Mouse (Mus musculus) frontal cortex, postnatal 10 days (tissue): ENCODE results near the gene Nf2.

Experiments
- DNase-seq, 2 experiments: peaks; one replicate each; pipeline ENCODE4 v3.0.0; 2022; ENCODE audit warnings: low spot score in 2 of 2, mixed read lengths in 1 of 2

Gene Nf2

GRCm38 (mm10) chr11:4849258-4849943, at the start of gene Nf2:
TSS of gene Nf2 (minus strand) at chr11:4849536.
- DNase-seq = peak; percentile 98

- DNase-seq = peak; percentile 67 to 79
Measured at GRCm38 (mm10) chr11:4894848-4895816, 45.8 kb upstream of the Nf2 start, which contains the start of gene Thoc5. TSS of gene Thoc5 (plus strand) at chr11:4895320.

GRCm38 (mm10) chr11:4886987-4887386, 37.7 kb upstream of the Nf2 start:
- no peak for DNase-seq

GRCm38 (mm10) chr11:4885385-4885903, 36.1 kb upstream of the Nf2 start:
- DNase-seq = no peak

GRCm38 (mm10) chr11:4882892-4883627, 33.7 kb upstream of the Nf2 start:
- DNase-seq = no peak

- DNase-seq = no peak
Measured at GRCm38 (mm10) chr11:4881087-4881486, 31.8 kb upstream of the Nf2 start.

GRCm38 (mm10) chr11:4874551-4874950, 25.2 kb upstream of the Nf2 start:
- DNase-seq = no peak

- DNase-seq = peak; percentile 60 to 76
Measured at GRCm38 (mm10) chr11:4873755-4874475, 24.6 kb upstream of the Nf2 start, which contains the start of gene Nipsnap1. TSS of gene Nipsnap1 (plus strand) at chr11:4873951.

GRCm38 (mm10) chr11:4865645-4866251, 16.4 kb upstream of the Nf2 start:
- peak in 1 of 2 experiments; percentile 61 for DNase-seq

GRCm38 (mm10) chr11:4862730-4863129, 13.4 kb upstream of the Nf2 start:
- no peak for DNase-seq

GRCm38 (mm10) chr11:4861816-4862604, 12.7 kb upstream of the Nf2 start:
- no peak for DNase-seq

GRCm38 (mm10) chr11:4860986-4861385, 11.7 kb upstream of the Nf2 start:
- no peak for DNase-seq

GRCm38 (mm10) chr11:4858416-4858815, 9.1 kb upstream of the Nf2 start:
- DNase-seq = no peak

- no peak for DNase-seq
Measured at GRCm38 (mm10) chr11:4854181-4854580, 4.8 kb upstream of the Nf2 start.

- DNase-seq = no peak
Measured at GRCm38 (mm10) chr11:4853021-4853420, 3.7 kb upstream of the Nf2 start.

GRCm38 (mm10) chr11:4850404-4850803, 1.1 kb upstream of the Nf2 start:
- DNase-seq = no peak

GRCm38 (mm10) chr11:4848483-4849248, 670 bp downstream of the Nf2 start:
- DNase-seq = peak; percentile 9 to 38

GRCm38 (mm10) chr11:4840942-4841526, 8.3 kb downstream of the Nf2 start:
- DNase-seq = no peak

GRCm38 (mm10) chr11:4838235-4838634, 11.1 kb downstream of the Nf2 start:
- no peak for DNase-seq
